Mouse (Mus musculus) G1E (cell line): ENCODE data around the gene Kdm5c.

Experiments used
- CTCF ChIP-seq: IDR thresholded peaks from 2 replicates; pipeline ENCODE4 v1.5.1; 2012; ENCODE audit warnings: low read depth, low read length, inconsistent platforms, mixed read lengths
- GATA1 ChIP-seq: IDR thresholded peaks from 2 replicates; pipeline ENCODE4 v1.6.1; 2012; ENCODE audit warnings: borderline replicate concordance, low read length, inconsistent platforms, mixed read lengths
- TAL1 ChIP-seq: conservative IDR thresholded peaks from 2 replicates; pipeline ENCODE4 v1.6.1; 2012; ENCODE audit warnings: low read depth, low read length, inconsistent platforms, mixed read lengths

DNA sequence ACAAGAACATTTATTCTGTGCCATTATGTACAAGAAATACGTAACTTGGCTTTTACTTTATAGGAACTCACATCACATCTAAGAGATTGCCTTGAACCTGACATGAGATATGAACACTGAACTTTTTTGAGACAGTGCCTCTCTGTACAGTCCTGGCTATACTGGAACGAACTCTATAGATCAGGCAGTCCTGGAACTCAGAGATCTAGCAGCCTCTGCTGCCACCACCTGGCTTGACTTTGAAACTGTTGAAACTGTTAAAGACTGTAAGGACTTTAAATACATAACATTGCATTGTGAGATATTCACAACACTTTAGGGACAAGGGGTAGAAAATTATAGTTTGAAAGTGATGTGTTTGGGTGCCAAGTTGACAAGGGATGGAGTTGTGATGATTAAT, 75.1 kb downstream of the Kdm5c start:
- TF ChIP-seq CTCF (no peak), GATA1 (no peak), TAL1 (no peak)
